Mouse (Mus musculus): ENCODE results near the gene Rps6kb1. TPM values are rescaled to one million over a fixed set of nuclear protein-coding genes. Genes with fewer than 3 reads are reported as not detected.
"Not testable (repeated sequence)": the region's sequence is repeated elsewhere in the genome, so short reads cannot be mapped to it uniquely, and the experiment has no call there.

The Rps6kb1 gene
- polyA plus RNA-seq, 1 experiment from 2014 or later: 49.8 TPM

DNA sequence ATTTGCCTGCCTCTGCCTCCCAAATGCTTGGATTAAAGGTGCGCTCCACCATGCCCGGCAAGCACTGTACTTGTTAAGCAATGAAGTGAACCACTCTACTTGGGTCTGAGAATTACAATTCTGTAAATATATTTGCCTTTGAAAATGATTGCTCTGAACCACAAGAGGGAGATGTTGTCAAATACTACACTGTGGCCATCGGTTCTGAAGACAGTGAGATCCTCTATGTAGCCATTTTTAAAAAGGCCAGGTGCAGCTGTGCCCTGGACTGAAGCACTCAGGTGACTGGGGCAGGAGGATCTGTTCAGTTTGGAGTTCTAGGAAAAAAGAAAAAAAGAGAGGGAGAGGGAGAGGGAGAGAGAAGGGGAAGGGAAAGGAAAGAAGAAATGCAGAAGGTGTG is 23.8 kb upstream of the Rps6kb1 start:
- H3K27ac ChIP-seq (replicated peaks): no peak overlapping the region
- H3K4me1 ChIP-seq (replicated peaks): 0 out of 2 replicates have a peak, but pooled peaks cover 4% of the 10 kb centered on the region
- no peak overlapping the region for H3K4me3 ChIP-seq
- no peak overlapping the region for H3K9ac ChIP-seq
- no peaks in the 10 kb centered on the region for H3K27me3 ChIP-seq
- H3K9me3 ChIP-seq: no peaks in the 10 kb centered on the region
- WGBS: 74% methylated on average over 3 of the region's 3 CpGs
- H3K4me2 ChIP-seq: no peak overlapping the region
- ATAC-seq (ENCODE audit: low FRiP score, low read depth): no peak
- no peaks in the 10 kb centered on the region for H3K36me3 ChIP-seq

- Histone ChIP-seq H3K9ac (no peak overlapping the region), H3K27me3 (no peaks in the 10 kb centered on the region), H3K27ac (replicated peaks) (no peak overlapping the region), H3K4me3 (no peak overlapping the region), H3K9me3 (no peaks in the 10 kb centered on the region), H3K36me3 (0 out of 2 replicates have a peak, but pooled peaks cover 3% of the 10 kb centered on the region), H3K4me1 (replicated peaks) (no peaks in the 10 kb centered on the region), H3K4me2 (no peak overlapping the region)
- 79% methylated on average over 4 of the region's 4 CpGs for WGBS
- ATAC-seq (ENCODE audit: low FRiP score, low read depth): no peak
Measured at GRCm38 (mm10) chr11:86558258-86558657, 13.7 kb upstream of the Rps6kb1 start.

DNA sequence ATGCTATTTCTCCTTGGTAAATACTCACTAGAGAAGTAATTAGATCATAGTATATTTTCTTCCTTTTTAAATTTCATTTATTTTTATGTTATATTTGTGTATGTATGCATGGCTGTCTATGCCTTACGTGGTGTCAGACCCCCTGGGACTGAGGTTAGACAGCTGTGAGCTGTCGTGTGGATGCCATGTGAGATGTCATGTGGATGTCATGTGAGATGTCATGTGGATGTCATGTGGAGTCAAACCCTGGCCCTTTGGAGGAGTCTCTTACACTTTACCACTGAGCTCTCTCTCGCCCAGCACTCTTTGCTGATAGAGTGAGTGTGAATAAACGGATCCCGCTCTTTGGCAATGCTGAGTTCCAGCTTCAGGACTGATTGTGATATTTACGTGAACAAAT is 8.9 kb upstream of the Rps6kb1 start:
- Histone ChIP-seq H3K36me3 (peaks cover 11% of the 10 kb centered on the region), H3K4me1 (replicated peaks) (no peaks in the 10 kb centered on the region), H3K9ac (no peak overlapping the region), H3K4me3 (no peak overlapping the region), H3K27ac (replicated peaks) (no peak overlapping the region), H3K9me3 (no peaks in the 10 kb centered on the region), H3K27me3 (no peaks in the 10 kb centered on the region), H3K4me2 (no peak overlapping the region)
- no peak for ATAC-seq (ENCODE audit: low FRiP score, low read depth)
- 90% methylated on average over 6 of the region's 6 CpGs for WGBS

DNA sequence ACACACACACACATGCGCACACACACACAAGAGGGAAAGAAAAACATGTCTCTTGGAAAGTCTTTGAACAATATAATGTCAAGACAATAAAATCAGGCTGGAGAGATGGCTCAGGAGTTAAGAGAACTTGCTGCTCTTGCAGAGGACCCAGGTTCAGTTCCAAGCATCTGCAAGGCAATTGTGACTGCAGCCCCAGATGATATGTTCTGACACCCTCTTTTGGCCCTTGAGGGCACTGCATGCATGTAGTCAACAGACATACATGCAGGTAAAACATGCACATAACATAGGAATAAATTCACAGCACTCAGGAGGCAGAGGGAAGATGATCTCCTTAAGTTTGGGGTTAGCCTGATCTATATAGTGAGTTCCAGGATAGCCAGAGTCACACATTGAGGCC is 2.8 kb upstream of the Rps6kb1 start:
- H3K9me3 ChIP-seq: no peaks in the 10 kb centered on the region
- peaks cover 22% of the 10 kb centered on the region for H3K4me1 ChIP-seq (replicated peaks)
- 100% methylated on average over 1 of the region's 1 CpGs for WGBS
- H3K4me3 ChIP-seq: no peak overlapping the region
- H3K27me3 ChIP-seq: no peaks in the 10 kb centered on the region
- ATAC-seq (ENCODE audit: low FRiP score, low read depth): no peak
- H3K36me3 ChIP-seq: peaks cover 8% of the 10 kb centered on the region
- no peak overlapping the region for H3K9ac ChIP-seq
- no peak overlapping the region for H3K27ac ChIP-seq (replicated peaks)
- H3K4me2 ChIP-seq: no peak overlapping the region

GRCm38 (mm10) chr11:86545556-86545955 is 951 bp upstream of the Rps6kb1 start:
- no peak for ATAC-seq (ENCODE audit: low FRiP score, low read depth)
- H3K4me1 ChIP-seq (replicated peaks): peaks cover 31% of the 10 kb centered on the region
- peak overlapping the region; percentile 65 for H3K4me3 ChIP-seq
- H3K9me3 ChIP-seq: no peaks in the 10 kb centered on the region
- peaks cover 8% of the 10 kb centered on the region for H3K36me3 ChIP-seq
- peak overlapping the region; percentile 38 for H3K9ac ChIP-seq
- WGBS: 82% methylated on average over 8 of the region's 8 CpGs
- H3K27ac ChIP-seq (replicated peaks): no peak overlapping the region
- H3K27me3 ChIP-seq: no peaks in the 10 kb centered on the region
- peak overlapping the region; percentile 78 for H3K4me2 ChIP-seq

DNA sequence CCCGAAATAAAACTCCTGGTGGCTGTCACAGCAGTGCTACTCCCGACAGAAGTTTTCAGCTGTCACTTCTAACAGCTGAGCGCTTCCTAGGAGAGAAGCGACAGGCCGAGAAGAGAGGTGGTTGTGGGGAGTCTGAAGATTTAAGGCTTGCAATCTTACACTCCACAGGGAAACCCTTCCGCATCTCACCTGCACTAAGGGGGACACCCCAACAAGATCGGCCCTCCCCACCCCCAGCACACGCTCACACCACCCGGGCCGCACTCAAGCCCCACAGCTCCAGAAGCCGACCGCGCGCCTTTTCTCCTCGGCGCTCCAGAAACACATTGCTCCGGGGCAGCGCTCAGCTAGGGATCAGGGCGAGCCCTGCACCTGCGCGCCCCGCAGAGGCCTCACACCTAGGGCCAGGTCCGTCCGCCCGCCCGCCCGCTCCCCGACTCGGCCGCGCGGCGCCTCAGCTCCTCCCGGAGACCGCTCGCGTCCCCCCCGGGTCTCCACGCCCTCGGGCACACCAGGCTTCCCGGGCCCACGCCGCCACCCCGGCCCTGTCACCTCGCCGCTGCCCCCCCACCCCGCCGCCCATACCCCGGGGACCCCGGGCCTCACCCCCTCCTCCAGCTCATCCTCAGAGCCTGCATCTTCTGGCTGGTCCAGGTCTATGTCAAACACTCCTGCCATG is 506 bp downstream of the Rps6kb1 start:
- no peaks in the 10 kb centered on the region for H3K27me3 ChIP-seq
- H3K9me3 ChIP-seq: no peaks in the 10 kb centered on the region
- H3K9ac ChIP-seq: peak overlapping the region; percentile 74
- peak overlapping the region; percentile 78 for H3K4me2 ChIP-seq
- WGBS: under 1% methylated on average over 48 of the region's 50 CpGs
- peak; percentile 83 for ATAC-seq (ENCODE audit: low FRiP score, low read depth)
- peak overlapping the region; percentile 65 for H3K4me3 ChIP-seq
- H3K36me3 ChIP-seq: no peaks in the 10 kb centered on the region
- H3K27ac ChIP-seq (replicated peaks): peak overlapping the region; percentile 89
- peaks cover 31% of the 10 kb centered on the region for H3K4me1 ChIP-seq (replicated peaks)

- no peaks in the 10 kb centered on the region for H3K36me3 ChIP-seq
- H3K4me2 ChIP-seq: peak overlapping the region; percentile 78; the same call in 1 of the 2 replicates
- H3K9me3 ChIP-seq: no peaks in the 10 kb centered on the region
- H3K27me3 ChIP-seq: no peaks in the 10 kb centered on the region
- no peak overlapping the region for H3K9ac ChIP-seq
- 92% methylated on average over 1 of the region's 1 CpGs for WGBS
- H3K4me3 ChIP-seq: no peak overlapping the region
- ATAC-seq (ENCODE audit: low FRiP score, low read depth): no peak
- H3K27ac ChIP-seq (replicated peaks): no peak overlapping the region
- peaks cover 31% of the 10 kb centered on the region for H3K4me1 ChIP-seq (replicated peaks)
Measured at GRCm38 (mm10) chr11:86542851-86543250, 1.8 kb downstream of the Rps6kb1 start.

- no peaks in the 10 kb centered on the region for H3K27me3 ChIP-seq
- no peak for ATAC-seq (ENCODE audit: low FRiP score, low read depth)
- no peaks in the 10 kb centered on the region for H3K9me3 ChIP-seq
- H3K4me2 ChIP-seq: no peak overlapping the region
- no peaks in the 10 kb centered on the region for H3K36me3 ChIP-seq
- no peak overlapping the region for H3K9ac ChIP-seq
- WGBS: 95% methylated on average over 2 of the region's 2 CpGs
- H3K4me3 ChIP-seq: no peak overlapping the region
- peaks cover 28% of the 10 kb centered on the region for H3K4me1 ChIP-seq (replicated peaks)
- H3K27ac ChIP-seq (replicated peaks): no peak overlapping the region
Measured at GRCm38 (mm10) chr11:86540476-86540845, 4.1 kb downstream of the Rps6kb1 start.

GRCm38 (mm10) chr11:86539716-86540475 is 4.7 kb downstream of the Rps6kb1 start:
- H3K4me1 ChIP-seq (replicated peaks): peaks cover 25% of the 10 kb centered on the region
- no peak overlapping the region for H3K9ac ChIP-seq
- H3K27me3 ChIP-seq: no peaks in the 10 kb centered on the region
- no peak overlapping the region for H3K4me3 ChIP-seq
- no peaks in the 10 kb centered on the region for H3K9me3 ChIP-seq
- ATAC-seq (ENCODE audit: low FRiP score, low read depth): no peak
- H3K36me3 ChIP-seq: no peaks in the 10 kb centered on the region
- 91% methylated on average over 6 of the region's 6 CpGs for WGBS
- H3K27ac ChIP-seq (replicated peaks): no peak overlapping the region
- H3K4me2 ChIP-seq: no peak overlapping the region

- H3K27ac ChIP-seq (replicated peaks): no peak overlapping the region
- no peak overlapping the region for H3K4me3 ChIP-seq
- no peaks in the 10 kb centered on the region for H3K9me3 ChIP-seq
- no peaks in the 10 kb centered on the region for H3K36me3 ChIP-seq
- no peak for ATAC-seq (ENCODE audit: low FRiP score, low read depth)
- peaks cover 23% of the 10 kb centered on the region for H3K4me1 ChIP-seq (replicated peaks)
- no peak overlapping the region for H3K4me2 ChIP-seq
- 96% methylated on average over 4 of the region's 4 CpGs for WGBS
- H3K27me3 ChIP-seq: no peaks in the 10 kb centered on the region
- H3K9ac ChIP-seq: no peak overlapping the region
Measured at GRCm38 (mm10) chr11:86538786-86539185, 5.8 kb downstream of the Rps6kb1 start.

GRCm38 (mm10) chr11:86534201-86534910 is 10.2 kb downstream of the Rps6kb1 start:
- no peak overlapping the region for H3K4me2 ChIP-seq
- no peaks in the 10 kb centered on the region for H3K9me3 ChIP-seq
- no peak overlapping the region for H3K27ac ChIP-seq (replicated peaks)
- no peaks in the 10 kb centered on the region for H3K27me3 ChIP-seq
- ATAC-seq (ENCODE audit: low FRiP score, low read depth): no peak
- H3K4me1 ChIP-seq (replicated peaks): no peaks in the 10 kb centered on the region
- no peak overlapping the region for H3K4me3 ChIP-seq
- no peak overlapping the region for H3K9ac ChIP-seq
- 97% methylated on average over 5 of the region's 5 CpGs for WGBS
- H3K36me3 ChIP-seq: peaks cover 19% of the 10 kb centered on the region

GRCm38 (mm10) chr11:86533302-86533701 is 11.3 kb downstream of the Rps6kb1 start:
- not testable (repeated sequence) for H3K4me2 ChIP-seq; H3K9ac ChIP-seq; ATAC-seq (ENCODE audit: low FRiP score, low read depth); H3K4me1 ChIP-seq (replicated peaks); H3K27me3 ChIP-seq; H3K9me3 ChIP-seq; H3K4me3 ChIP-seq; H3K27ac ChIP-seq (replicated peaks)
- WGBS: 89% methylated on average over 6 of the region's 6 CpGs
- peaks cover 27% of the 10 kb centered on the region for H3K36me3 ChIP-seq
